Mouse (Mus musculus) thymus, adult 2 months (tissue): Measurements from ENCODE around the gene Stxbp2.

ENCODE experiments used
- CTCF ChIP-seq: fragments of 200-500 bp; IDR thresholded peaks from 2 replicates; pipeline ENCODE4 v1.5.1; 2012; ENCODE audit warnings: mild to moderate bottlenecking, control low read depth, low read length, moderate library complexity, borderline replicate concordance; ENCODE audit not compliant: control insufficient read depth, poor library complexity, insufficient read depth; ENCODE audit errors: extremely low read depth
- POLR2A ChIP-seq: fragments of 200-500 bp; IDR thresholded peaks from 2 replicates; pipeline ENCODE4 v1.6.1; 2012; ENCODE audit warnings: mild to moderate bottlenecking, low read length, control low read depth, moderate library complexity; ENCODE audit not compliant: control insufficient read depth, poor library complexity, insufficient read depth; ENCODE audit errors: extremely low read depth

DNA sequence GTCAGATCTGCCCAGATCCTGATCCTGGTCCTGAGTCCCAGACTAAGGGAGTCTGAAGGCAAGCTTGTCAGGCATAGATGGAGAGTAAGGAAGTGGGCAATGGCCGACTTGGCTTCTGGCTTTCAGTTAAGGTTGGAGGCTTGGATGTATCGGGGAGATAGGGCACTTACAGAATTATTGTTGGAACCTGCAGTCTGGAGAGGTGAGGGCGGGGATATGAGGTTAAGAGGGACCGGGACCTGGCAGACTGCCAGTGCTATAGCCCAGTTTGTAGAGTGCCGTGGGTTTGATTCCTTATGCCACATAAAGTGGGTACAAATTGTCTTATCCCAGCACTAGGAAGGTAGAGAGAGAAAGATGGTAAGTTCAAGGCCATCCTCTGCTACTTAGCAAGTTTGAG, 48.9 kb downstream of the Stxbp2 start:
- TF ChIP-seq CTCF (no peak), POLR2A (no peak)
